Mouse (Mus musculus): ENCODE data around the gene Dtymk. TPM values are rescaled to one million over a fixed set of nuclear protein-coding genes. Genes with fewer than 3 reads are reported as not detected.

The Dtymk gene
- total and polyA plus RNA-seq, 2 experiments from 2014 or later: 76.0 to 129 TPM

DNA sequence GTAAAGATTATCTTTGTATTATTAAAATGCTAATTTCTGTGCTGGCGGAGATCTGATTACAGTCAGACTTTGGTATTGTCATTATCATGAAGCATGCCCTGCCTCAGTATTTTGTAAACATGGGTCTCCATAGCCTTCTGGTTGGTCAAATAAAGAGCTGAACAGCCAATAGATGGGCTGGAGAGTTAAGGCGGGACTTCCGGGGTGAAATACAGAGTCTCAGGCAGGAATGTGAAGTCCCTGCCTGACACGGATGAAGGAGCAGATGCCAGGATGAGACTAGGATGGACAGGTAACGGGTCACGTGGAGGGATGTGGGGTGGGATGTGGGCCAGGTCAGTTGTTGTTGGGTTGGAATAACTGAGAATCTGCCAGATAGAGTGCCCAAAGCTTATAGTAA, 50.4 kb downstream of the Dtymk start, which contains the start of gene Atg4b:
Gene Atg4b, plus strand, starts transcription at position 211 of the 400 bp plus-strand sequence.
- ATAC-seq (no peak), DNase-seq (ENCODE audit: low spot score) (no peak)
- H3K4me3 ChIP-seq (ENCODE audit: low read length): no peak within 1 kb of the TSS
- TF ChIP-seq CTCF (IDR thresholded peaks at IDR 0.05; ENCODE audit: low read depth): no peak
- peaks cover 6% of the 10 kb centered on the region; the same call in 1 of the 2 replicates for H3K4me1 ChIP-seq (ENCODE audit: insufficient read depth, low read length)
- no peaks in the 10 kb centered on the region for H3K27me3 ChIP-seq (ENCODE audit: insufficient read depth, low read length)
- no peak within 1 kb of the TSS for H3K27ac ChIP-seq
- no peak within 1 kb of the TSS for H3K9ac ChIP-seq (replicated peaks; ENCODE audit: low read length)
- H3K9me3 ChIP-seq (ENCODE audit: low read length): no peaks in the 10 kb centered on the region
- no peak within 1 kb of the TSS for H3K4me2 ChIP-seq (ENCODE audit: low read depth, low read length)
- H3K36me3 ChIP-seq (ENCODE audit: insufficient read depth, low read length): peaks cover 15% of the 10 kb centered on the region
- WGBS: 79% methylated on average over 6 of the region's 6 CpGs

DNA sequence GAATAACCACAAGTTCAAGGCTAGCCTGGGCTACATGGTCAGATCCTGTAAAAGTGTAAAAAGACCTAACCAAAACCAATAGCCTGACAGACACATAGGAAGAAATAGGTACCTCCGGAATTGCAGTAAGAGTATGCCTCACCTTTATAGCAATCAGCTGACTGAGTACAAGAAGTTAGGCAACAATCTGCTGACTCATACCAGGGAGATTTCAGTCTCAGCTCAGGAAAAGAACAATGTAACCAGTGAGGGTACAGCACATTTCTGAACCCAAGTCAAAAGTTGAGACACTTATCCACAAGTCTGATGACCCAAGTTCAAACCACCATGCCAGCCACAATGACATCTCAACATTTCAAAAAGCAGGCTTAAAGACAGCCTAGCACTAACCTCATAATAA, 53.2 kb downstream of the Dtymk start:
- 89% methylated on average over 1 of the region's 1 CpGs for WGBS
- H3K36me3 ChIP-seq (ENCODE audit: insufficient read depth, low read length): peaks cover 15% of the 10 kb centered on the region

DNA sequence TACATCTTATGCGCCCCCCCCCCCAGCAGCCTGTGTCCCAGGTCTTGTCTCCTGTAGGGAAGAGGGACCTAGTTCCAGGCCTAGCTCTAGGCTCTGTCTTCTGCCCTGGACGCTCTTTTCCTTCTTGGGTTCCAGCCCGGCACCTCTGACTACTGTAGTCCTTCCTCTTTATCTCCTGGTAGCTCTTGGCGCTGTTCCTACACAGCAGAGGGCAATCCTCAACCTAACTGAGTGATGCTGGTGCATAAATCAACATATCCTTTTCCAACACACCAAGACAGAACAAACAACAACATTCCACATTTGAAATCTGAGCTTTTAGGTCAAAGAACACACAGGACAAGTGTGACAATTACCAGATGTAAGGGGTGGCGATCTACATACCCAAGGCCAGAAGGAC, 55.6 kb downstream of the Dtymk start:
- no peak for TF ChIP-seq CTCF (IDR thresholded peaks at IDR 0.05; ENCODE audit: low read depth)
- Histone ChIP-seq H3K4me3 (ENCODE audit: low read length) (no peak overlapping the region), H3K27me3 (ENCODE audit: insufficient read depth, low read length) (no peaks in the 10 kb centered on the region), H3K9ac (replicated peaks; ENCODE audit: low read length) (no peak overlapping the region), H3K9me3 (ENCODE audit: low read length) (no peaks in the 10 kb centered on the region), H3K27ac (no peak overlapping the region), H3K4me1 (ENCODE audit: insufficient read depth, low read length) (no peaks in the 10 kb centered on the region), H3K4me2 (ENCODE audit: low read depth, low read length) (no peak overlapping the region), H3K36me3 (ENCODE audit: insufficient read depth, low read length) (peaks cover 15% of the 10 kb centered on the region)
- DNase-seq (ENCODE audit: low spot score) (no peak), ATAC-seq (no peak)
- WGBS: 92% methylated on average over 5 of the region's 5 CpGs

More for the DNA sequence above, 53.2 kb downstream of the Dtymk start:
- Histone ChIP-seq H3K9me3 (ENCODE audit: low read length) (no peaks in the 10 kb centered on the region), H3K27ac (no peak overlapping the region), H3K4me2 (ENCODE audit: low read depth, low read length) (no peak overlapping the region), H3K27me3 (ENCODE audit: insufficient read depth, low read length) (no peaks in the 10 kb centered on the region), H3K4me3 (ENCODE audit: low read length) (no peak overlapping the region), H3K9ac (replicated peaks; ENCODE audit: low read length) (no peak overlapping the region), H3K4me1 (ENCODE audit: insufficient read depth, low read length) (peaks cover 5% of the 10 kb centered on the region; the same call in 1 of the 2 replicates)
- DNase-seq (ENCODE audit: low spot score) (no peak), ATAC-seq (no peak)
- TF ChIP-seq CTCF (IDR thresholded peaks at IDR 0.05; ENCODE audit: low read depth): no peak

DNA sequence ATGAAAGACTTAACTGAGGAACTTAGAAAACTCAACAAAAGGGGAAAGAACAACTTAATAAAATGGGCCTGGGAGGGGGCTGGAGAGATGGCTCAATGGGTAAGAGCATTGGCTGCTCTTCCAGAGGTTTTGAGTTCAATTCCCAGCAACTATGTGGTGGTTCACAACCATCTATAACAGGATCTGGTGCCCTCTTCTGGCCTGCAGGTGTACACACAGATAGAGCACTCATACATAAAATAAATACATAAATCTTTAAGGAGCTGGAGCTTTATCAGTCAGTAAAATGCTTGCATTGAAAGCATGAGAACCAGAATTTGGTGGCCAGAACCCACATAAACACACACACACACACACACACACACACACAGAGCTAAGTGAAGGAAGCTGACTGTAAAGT, 58.8 kb downstream of the Dtymk start:
- Histone ChIP-seq H3K4me3 (ENCODE audit: low read length) (no peak overlapping the region), H3K9ac (replicated peaks; ENCODE audit: low read length) (no peak overlapping the region), H3K27ac (no peak overlapping the region), H3K36me3 (ENCODE audit: insufficient read depth, low read length) (no peaks in the 10 kb centered on the region), H3K9me3 (ENCODE audit: low read length) (no peaks in the 10 kb centered on the region), H3K4me1 (ENCODE audit: insufficient read depth, low read length) (no peaks in the 10 kb centered on the region), H3K4me2 (ENCODE audit: low read depth, low read length) (no peak overlapping the region), H3K27me3 (ENCODE audit: insufficient read depth, low read length) (no peaks in the 10 kb centered on the region)
- peak; percentile 18; the same call in 1 of the 2 replicates for TF ChIP-seq CTCF (IDR thresholded peaks at IDR 0.05; ENCODE audit: low read depth)
- no peak for ATAC-seq
- DNase-seq (ENCODE audit: low spot score): no peak

Other genes with a start within 250 kb of the Dtymk start
- 261 and 340 TPM in 2 replicates for gene Stk25, start 143.3 kb downstream of the Dtymk start, total RNA-seq (2014; rRNA removed)
- gene Stk25, start 143.3 kb downstream of the Dtymk start, polyA plus RNA-seq (2015; fragmentation: Nextera tagmentation; extraction: Ambion mirVana): 309 and 328 TPM in 2 replicates
- gene Bok, start 116.3 kb downstream of the Dtymk start, total RNA-seq (2014; rRNA removed): 133 and 136 TPM in 2 replicates
- 97.6 and 103 TPM in 2 replicates for gene Bok, start 116.3 kb downstream of the Dtymk start, polyA plus RNA-seq (2015; fragmentation: Nextera tagmentation; extraction: Ambion mirVana)
- 51.1 and 75.8 TPM in 2 replicates for gene Atg4b, start 50.4 kb downstream of the Dtymk start, total RNA-seq (2014; rRNA removed)
- 75.0 and 76.3 TPM in 2 replicates for gene Atg4b, start 50.4 kb downstream of the Dtymk start, polyA plus RNA-seq (2015; fragmentation: Nextera tagmentation; extraction: Ambion mirVana)
- 41.5 and 58.7 TPM in 2 replicates for gene Thap4, start 47.1 kb downstream of the Dtymk start, total RNA-seq (2014; rRNA removed)
- 49.9 and 50.2 TPM in 2 replicates for gene Thap4, start 47.1 kb downstream of the Dtymk start, polyA plus RNA-seq (2015; fragmentation: Nextera tagmentation; extraction: Ambion mirVana)
- 9.4 and 9.9 TPM in 2 replicates for gene Ing5, start 2.0 kb upstream of the Dtymk start, total RNA-seq (2014; rRNA removed)
- gene Ing5, start 2.0 kb upstream of the Dtymk start, polyA plus RNA-seq (2015; fragmentation: Nextera tagmentation; extraction: Ambion mirVana): 7.0 and 7.1 TPM in 2 replicates
- 13.6 and 23.6 TPM in 2 replicates for gene D2hgdh, start 23.0 kb upstream of the Dtymk start, total RNA-seq (2014; rRNA removed)
- gene D2hgdh, start 23.0 kb upstream of the Dtymk start, polyA plus RNA-seq (2015; fragmentation: Nextera tagmentation; extraction: Ambion mirVana): 12.0 and 13.0 TPM in 2 replicates
- gene Gal3st2, start 59.4 kb upstream of the Dtymk start, total RNA-seq (2014; rRNA removed): not detected in 2 replicates
- gene Gal3st2, start 59.4 kb upstream of the Dtymk start, polyA plus RNA-seq (2015; fragmentation: Nextera tagmentation; extraction: Ambion mirVana): 0.06 TPM in 1 of 2 replicates, not detected in the other
- not detected in 2 replicates for gene Gal3st2b, start 116.4 kb upstream of the Dtymk start, total RNA-seq (2014; rRNA removed)
- gene Gal3st2b, start 116.4 kb upstream of the Dtymk start, polyA plus RNA-seq (2015; fragmentation: Nextera tagmentation; extraction: Ambion mirVana): 0.13 TPM in 1 of 2 replicates, not detected in the other
- not detected in 2 replicates for gene Gal3st2c, start 188.6 kb upstream of the Dtymk start, total RNA-seq (2014; rRNA removed)
- not detected in 2 replicates for gene Gal3st2c, start 188.6 kb upstream of the Dtymk start, polyA plus RNA-seq (2015; fragmentation: Nextera tagmentation; extraction: Ambion mirVana)
- 1.2 and 2.2 TPM in 2 replicates for gene Neu4, start 218.5 kb upstream of the Dtymk start, total RNA-seq (2014; rRNA removed)
- 1.1 and 1.6 TPM in 2 replicates for gene Neu4, start 218.5 kb upstream of the Dtymk start, polyA plus RNA-seq (2015; fragmentation: Nextera tagmentation; extraction: Ambion mirVana)